Mouse (Mus musculus): Measurements from ENCODE around the gene Gm11562.
"Not testable (repeated sequence)": the region's sequence is repeated elsewhere in the genome, so short reads cannot be mapped to it uniquely, and the experiment has no call there.

The Gm11562 gene

DNA sequence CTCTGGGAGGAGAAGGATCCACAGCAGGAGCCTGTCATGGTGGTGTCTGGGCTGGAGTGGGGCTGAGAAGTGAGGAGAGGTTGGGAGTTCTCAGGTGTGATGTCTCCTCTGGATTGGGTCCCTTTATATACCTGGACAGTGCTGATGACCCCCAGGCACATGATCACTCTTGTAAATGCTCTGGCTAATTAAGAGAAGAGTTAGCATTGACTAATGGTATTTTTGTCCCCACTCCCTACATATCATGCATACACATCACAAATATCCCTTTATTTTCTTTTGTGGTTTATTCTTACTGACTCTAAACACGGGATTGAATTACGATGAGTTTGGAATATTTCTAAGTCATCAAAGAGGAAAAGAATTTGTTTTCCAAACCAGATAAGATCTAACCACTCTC, at the start of gene Gm11562:
Gm11562 (minus strand) TSS at position 101 of the 400 bp plus-strand sequence.
- no peak for DNase-seq

DNA sequence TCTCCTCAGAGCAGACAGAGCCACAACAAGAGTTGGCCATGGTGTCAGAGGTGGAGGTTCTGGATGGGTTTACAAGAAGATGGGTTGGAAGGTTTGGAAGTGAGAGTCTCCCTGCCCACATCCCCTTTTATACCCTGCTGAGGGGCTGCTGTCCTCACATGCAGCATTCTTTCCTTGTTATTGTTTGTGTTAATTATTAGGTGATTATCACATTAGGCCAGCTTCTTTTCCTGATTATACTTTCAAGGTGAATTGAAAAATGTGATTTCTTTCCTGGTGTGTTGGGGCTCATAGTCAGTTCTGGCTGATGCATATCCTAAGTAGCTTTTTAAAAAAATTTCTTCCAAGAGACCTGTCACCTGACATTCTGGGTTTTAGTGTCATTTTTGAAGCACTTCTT, 45.6 kb upstream of the Gm11562 start, which contains the start of gene Krtap4-6:
Krtap4-6 (minus strand) TSS at position 101 of the 400 bp plus-strand sequence.
- no peak for DNase-seq

DNA sequence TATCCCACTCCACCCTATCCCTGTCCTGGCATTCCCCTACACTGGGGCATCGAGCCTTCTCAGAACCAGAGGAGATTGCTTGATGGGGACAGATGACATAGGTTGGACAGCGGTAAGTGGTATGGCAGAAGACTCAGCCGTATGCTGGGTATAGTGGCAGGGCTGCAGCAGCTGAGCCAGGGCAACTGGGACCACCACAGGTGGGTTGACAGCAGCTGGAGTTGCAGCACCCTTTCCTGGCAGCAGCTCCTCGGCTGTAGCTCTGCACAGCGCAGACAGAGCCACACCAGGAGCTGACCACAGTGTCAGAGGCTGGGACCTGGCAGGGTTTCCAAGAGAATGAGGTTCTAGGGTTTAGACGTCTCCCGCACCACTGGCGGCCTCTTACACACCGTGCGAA, 42.6 kb upstream of the Gm11562 start:
- DNase-seq, result no peak

DNA sequence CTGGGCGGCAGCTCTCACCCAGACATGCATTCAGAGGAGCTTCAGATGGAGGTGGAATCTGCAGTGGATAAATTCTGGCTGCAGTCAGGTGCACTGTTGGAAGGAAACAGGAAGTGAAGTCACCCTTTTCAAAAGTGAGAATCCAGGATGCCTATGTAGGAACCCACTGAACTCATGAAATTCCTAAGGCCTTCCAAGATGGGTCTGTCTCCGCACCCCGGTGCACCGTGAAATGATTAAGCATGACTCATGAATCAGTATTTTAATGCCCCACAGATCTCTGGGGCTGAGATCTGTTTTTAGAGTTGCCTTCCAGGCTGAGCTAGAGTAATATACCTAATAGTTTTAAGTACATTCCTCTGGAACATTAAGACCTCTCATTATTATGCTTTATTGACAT, 39.0 kb upstream of the Gm11562 start:
- DNase-seq, result no peak

DNA sequence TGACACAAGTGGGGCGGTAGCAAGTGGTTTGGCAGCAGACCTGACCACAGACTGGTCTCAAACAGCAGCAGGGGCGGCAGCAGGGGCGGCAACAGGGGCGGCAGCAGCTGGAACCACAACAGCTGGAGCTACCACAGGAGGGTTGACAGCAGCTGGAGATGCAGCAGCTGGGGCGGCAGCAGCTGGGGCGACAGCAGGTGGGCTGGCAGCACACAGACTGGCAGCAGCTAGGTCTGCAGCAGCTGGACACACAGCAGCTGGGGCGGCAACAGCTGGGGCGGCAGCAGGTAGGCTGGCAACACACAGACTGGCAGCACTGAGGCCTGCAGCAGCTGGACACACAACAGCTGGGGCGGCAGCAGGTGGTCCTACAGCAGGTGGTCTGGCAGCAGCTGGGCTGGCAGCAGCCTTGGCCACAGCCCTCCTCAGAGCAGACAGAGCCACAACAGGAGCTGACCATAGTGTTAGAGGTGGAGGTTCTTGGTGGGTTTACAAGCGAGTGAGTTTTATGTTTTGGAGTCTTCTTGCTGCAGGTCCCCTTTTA, 38.3 kb upstream of the Gm11562 start, which contains the start of gene Gm11563:
Gm11563 (minus strand) TSS at position 494 of the 544 bp plus-strand sequence.
- not testable (repeated sequence) for DNase-seq

DNA sequence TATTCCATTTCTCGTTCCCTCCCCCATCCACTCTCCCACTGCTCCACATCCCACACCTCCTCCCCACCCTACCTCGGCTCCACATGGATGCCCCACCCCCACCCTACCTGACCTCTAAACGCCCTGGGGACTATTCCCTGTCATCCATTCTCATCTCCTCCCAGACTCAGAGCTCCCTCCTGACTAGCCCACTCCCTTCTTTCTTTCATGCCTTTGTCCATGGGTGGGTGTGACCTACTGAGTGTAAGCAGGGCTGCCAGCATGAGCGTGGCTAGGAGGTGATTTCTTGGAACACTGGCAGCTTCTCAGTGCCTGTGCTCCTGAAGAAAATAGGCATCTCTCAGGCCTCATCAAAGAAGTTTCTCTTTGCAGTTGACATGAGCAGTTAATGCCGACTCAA, 36.8 kb upstream of the Gm11562 start:
- DNase-seq, result no peak

DNA sequence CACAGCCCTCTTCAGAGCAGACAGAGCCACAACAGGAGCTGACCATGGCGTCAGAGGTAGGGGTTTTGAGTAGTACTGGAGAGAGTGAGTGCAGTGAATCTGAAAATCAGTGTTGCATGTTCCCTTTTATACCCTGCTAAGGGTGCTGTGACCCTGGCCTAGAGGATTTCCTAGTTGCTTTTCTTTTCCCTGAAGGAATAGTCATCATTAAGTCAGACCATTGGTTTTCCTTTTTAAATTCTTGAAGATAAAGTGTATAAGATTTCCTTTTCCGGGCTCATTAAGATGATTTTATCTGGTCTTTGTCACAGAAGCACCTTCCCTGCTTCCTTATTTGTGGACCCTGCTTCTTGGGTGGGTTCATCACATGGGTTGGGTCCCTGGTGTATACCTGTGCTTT, 29.9 kb upstream of the Gm11562 start, which contains the start of gene Gm11555:
Gm11555 (minus strand) TSS at position 101 of the 400 bp plus-strand sequence.
- no peak for DNase-seq

DNA sequence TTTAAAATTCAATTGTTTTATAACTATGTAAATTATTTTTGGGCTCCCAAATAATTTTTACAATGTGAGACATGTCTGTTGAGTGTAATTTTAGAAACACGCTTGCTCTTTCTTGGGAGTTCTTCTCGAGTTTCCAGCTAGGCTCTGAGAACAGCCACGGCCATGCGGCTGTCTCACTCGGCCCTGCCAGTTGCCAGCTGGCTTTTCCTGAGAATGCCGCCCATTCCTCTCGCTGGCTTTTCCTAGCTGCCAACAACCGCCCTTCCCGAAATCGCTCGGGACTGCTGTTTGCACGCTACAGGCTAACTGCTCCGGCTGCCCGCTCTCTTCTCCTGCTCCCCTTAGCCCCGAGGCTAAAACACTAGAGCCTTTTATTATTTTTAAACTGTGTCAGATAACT, 26.2 kb upstream of the Gm11562 start:
- DNase-seq, result no peak

DNA sequence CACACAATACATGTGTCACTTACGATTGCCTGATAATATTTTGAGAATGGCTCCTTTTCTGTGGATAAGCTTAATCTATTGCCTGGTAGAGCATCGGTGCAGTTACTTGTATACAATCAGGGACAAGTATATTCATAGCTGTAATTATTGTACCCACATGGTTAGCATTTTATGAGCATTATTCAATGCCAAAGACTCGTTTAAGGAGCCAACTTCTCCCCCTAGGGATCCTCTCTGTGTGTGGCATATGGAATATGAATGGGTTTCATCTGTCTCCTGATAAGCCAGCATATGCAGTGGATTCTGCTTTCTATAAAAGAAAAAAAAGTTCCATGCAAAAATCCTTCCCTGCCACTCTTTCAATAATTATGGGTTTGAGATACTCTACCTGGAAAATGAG, 24.1 kb upstream of the Gm11562 start:
- DNase-seq, result no peak

DNA sequence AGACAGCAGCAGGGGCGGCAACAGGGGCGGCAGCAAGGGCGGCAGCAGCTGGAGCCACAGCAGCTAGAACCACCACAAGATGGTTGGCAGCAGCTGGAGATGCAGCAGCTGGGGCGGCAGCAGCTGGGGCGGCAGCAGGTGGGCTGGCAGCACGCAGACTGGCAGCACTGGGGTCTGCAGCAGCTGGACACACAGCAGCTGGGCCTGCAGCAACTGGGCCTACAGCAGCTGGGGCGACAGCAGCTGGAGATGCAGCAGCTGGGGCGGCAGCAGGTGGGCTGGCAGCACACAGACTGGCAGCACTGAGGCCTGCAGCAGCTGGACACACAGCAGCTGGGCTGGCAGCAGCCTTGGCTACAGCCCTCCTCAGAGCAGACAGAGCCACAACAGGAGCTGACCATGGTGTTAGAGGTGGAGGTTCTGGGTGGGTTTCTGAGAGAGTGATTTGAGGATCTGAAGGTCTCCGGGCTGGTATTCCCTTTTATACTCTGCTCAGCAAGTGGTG, 23.5 kb upstream of the Gm11562 start, which contains the start of gene Krtap4-7:
Krtap4-7 (minus strand) TSS at position 455 of the 505 bp plus-strand sequence.
- not testable (repeated sequence) for DNase-seq

DNA sequence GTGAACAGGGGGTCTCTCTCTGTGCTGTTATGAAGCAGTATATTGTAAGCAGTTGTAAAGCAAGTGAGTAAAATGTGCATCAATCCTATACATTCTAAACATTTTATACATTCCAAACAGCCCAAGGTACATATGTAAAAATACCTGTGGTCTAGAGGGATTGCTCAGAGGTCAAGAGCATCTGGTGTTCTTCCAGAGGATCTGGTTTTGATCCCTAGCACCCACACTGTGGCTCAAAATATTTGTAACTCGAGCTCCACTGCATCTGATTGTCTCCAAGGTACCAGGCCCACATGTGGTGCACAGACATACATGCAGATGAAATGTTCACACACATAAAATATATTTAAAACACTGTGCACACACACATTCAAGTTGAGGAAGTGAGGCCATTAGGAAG, 20.7 kb upstream of the Gm11562 start:
- no peak for DNase-seq

DNA sequence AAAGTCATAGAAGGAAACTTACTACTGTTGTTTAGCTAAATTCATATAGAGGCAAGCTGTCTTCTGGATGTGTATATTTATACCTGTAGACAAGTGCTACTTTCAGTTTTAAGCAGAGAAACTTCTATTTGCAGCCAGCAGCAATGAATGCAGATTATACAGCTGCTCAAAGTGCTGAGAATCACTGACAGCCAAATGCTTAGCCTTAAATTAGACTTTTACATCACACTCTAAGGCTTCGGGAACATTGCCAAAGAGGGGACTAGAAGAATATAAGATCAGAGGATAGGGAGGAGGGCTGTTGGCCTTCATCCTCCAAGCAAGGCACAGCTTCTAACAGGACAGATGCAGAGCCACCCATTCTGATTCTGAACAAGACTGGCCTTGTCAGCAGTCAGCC, 16.9 kb upstream of the Gm11562 start:
- no peak for DNase-seq

DNA sequence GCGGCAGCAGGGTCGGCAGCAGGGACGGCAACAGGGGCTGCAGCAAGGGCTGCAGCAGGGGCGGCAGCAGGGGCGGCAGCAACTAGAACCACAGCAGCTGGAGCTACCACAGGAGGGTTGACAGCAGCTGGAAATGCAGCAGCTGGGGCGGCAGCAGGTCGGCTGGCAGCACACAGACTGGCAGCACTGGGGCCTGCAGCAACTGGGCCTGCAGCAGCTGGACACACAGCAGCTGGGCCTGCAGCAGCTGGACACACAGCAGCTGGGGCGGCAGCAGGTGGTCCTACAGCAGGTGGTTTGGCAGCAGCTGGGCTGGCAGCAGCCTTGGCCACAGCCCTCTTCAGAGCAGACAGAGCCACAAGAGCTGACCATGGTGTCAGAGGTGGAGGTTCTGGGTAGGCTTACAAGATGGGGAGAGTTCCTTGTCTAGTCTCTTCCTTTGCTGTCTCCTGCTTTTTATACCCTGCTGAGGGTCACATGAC, 14.5 kb upstream of the Gm11562 start, which contains the start of gene Krtap4-2:
Krtap4-2 (minus strand) TSS at position 432 of the 482 bp plus-strand sequence.
- DNase-seq, result no peak

DNA sequence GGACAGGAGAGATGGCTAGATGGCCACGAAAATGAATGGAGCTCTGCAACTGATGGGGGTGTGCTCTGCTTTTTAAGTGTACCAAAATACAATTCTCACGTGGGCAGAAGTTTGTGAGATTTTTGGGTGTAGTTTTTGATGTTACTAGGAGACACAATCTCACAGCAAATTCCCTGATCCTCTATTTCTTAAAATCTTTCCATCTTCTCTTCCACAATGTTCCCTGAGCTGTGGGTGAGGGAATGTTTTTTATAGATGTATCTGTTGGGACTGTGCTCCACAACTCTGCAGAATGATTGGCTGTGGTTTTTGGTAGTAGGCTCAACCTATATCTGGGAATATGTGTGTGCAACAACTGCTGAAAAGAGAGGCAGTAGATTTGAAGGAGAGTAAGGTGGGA, 13.1 kb upstream of the Gm11562 start:
- DNase-seq, result no peak

DNA sequence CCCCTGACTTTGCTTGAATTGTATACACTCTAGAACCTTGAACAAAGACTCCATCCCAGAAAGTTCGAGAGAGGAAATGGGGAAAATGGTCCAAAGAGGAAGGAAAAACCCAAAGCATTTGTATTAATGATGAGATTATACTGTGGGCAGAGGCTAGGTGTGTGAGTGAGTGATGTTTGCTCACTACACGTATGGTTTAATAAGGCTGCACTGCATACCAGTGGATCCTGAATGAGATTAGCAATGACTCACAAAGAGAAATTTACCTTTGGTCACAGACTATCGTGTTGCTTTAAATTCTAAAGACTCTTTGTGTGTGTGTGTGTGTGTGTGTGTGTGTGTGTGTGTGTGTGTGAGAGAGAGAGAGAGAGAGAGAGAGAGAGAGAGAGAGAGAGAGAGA, 10.7 kb upstream of the Gm11562 start:
- no peak for DNase-seq

DNA sequence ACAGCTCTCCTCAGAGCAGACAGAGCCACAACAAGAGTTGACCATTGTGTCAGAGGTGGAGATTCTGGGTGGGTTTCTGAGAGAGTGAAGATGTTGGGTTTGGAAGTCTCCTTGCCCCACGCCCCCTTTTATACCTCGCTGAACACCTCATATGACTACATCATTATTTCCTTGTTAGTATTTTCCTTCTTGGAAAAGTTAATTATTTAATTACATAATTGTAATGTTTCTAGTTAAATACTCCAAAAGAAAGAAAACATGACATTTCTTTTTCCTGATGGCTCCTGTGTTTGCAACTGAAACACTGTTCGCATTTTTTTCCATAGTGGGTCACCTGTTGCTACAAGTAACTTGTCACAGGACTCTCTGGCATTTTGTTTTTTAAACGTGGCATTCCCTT, 7.9 kb upstream of the Gm11562 start, which contains the start of gene Krtap4-1:
Krtap4-1 (minus strand) TSS at position 101 of the 400 bp plus-strand sequence.
- no peak for DNase-seq

DNA sequence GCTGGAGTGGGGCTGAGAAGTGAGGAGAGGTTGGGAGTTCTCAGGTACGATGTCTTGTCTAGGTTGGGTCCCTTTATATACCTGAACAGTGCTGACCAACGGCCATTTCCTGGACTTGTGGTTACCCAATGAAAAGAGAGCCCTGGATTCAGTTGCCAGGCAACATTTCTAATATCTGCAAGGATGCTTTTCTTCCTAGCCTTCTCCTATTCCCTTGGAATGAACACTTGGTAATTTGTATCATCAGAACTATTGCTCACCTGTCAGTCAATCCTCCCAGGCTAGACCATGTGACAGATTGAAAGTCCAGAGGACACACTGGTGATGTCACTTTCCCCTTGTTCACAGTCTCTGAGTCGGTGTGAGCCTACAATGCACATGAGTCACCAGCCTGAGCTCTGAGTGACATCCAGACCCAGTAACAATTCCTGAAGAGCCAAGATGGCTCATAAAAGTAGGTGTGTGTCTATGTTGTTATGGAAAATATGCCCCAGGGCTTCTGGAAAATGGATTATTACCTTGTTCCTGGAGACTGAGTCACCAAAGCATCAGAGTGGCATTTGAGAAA, 5.4 kb downstream of the Gm11562 start, which contains the start of gene Krtap2-4:
Krtap2-4 (minus strand) TSS at position 51 of the 568 bp plus-strand sequence.
- DNase-seq, result no peak

DNA sequence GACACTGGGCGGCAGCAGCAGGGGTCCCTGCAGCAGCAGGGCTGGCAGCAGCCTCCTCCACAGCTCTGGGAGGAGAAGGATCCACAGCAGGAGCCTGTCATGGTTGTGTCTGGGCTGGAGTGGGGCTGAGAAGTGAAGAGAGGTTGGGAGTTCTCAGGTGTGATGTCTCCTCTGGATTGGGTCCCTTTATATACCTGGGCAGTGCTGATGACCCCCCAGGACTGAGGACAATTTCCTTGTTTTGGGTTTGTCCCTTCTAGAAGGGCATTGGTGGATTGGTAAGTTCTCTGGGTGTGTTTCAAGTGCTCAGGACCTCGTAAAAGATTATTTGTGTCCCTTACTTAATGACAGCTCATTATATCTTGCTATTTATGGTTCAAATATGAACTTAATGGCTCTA, 10.1 kb downstream of the Gm11562 start, which contains the start of gene Gm11937:
Gm11937 (minus strand) TSS at position 101 of the 400 bp plus-strand sequence.
- not testable (repeated sequence) for DNase-seq

DNA sequence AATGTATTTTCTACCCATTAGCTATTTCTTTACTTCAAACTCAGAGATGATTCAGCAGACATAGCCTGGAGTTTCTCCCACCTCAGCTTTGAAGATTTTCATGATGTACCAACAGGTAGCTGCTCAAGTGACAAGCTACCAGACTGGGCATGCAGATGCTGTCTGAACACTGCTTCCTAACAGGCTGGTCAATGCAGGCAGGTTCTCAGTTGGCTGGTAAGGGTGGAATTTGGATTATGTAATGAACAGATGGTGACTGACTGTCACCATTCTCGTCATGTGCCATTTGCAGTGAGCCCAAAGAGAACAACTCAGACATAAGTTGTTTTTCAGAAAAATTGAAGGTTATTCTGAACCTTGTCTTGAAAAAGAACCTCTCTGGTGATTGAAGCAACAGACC, 11.1 kb downstream of the Gm11562 start:
- DNase-seq, result no peak

DNA sequence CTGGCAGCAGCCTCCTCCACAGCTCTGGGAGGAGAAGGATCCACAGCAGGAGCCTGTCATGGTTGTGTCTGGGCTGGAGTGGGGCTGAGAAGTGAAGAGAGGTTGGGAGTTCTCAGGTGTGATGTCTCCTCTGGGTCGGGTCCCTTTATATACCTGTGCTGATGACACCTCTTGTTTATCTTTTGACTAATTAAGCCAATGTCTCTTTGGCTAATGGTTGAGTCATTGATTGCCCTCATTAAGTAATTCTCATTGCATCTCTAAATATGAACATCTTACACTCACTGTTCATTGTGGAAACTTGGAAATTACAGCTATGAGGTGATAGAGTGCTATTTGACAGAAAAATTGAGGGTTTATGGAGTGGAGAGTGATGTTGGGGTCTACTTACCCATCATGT, 17.0 kb downstream of the Gm11562 start, which contains the start of gene Gm11938:
Gm11938 (minus strand) TSS at position 101 of the 400 bp plus-strand sequence.
- not testable (repeated sequence) for DNase-seq

DNA sequence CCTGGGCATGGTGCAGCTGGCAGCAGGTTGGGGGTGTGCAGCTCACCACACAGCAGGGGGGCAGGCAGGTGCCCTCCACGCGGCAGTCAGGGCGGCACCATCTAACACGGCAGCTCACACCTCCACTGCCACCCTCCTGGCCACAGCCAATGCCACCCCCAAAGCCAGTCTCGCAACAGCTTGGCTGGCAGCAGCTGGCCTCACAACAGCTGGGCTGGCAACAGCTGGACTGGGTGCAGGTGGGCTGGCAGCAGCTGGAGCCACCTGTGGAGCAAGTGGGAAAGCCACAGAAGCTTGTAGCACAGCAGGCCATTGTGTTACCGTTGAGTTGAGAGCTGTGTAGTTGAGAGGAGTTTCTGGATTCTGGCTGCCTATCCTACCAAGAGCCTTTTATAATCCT, 22.5 kb downstream of the Gm11562 start, which contains the start of gene Krtap9-3:
Krtap9-3 (minus strand) TSS at position 364 of the 400 bp plus-strand sequence.
- DNase-seq, result not testable (repeated sequence)

DNA sequence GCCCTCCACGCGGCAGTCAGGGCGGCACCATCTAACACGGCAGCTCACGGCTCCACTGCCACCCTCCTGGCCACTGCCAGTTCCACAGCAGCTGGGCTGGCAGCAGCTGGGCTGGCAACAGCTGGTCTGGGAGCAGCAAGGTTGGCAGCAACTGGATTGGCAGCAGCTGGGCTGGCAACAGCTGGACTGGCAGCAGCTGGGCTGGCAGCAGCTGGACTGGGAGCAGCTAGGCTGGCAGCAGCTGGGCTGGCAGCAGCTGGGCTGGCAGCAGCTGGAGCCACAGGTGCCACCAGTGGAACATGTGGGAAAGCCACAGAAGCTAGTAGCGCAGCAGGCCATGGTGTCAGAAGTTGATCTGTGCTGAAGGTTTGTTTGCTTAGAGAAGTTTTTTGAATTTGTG, 29.3 kb downstream of the Gm11562 start, which contains the start of gene Krtap1-3:
Krtap1-3 (minus strand) TSS at position 359 of the 400 bp plus-strand sequence.
- no peak for DNase-seq

DNA sequence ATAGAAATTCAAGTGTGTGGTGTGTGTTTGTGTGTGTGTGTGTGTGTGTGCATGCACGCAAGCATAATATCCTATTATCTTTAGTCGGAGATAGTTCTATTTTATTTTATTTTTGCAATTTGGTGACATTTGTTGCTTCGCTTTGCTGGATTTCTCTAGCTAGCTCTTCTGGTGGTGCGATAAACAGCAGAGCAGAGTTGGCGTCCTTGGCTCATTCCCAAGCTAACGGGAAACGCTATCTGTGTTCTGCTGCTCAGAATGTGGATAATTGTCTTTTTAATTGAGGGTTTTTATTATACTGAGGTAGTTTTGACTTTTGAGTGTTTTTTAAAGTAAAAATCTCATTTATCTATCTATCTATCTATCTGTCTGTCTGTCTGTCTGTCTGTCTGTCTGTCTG, 35.1 kb downstream of the Gm11562 start:
- DNase-seq, result no peak
